Mouse (Mus musculus) left cerebral cortex, postnatal 10 days (tissue): ENCODE measurements around the gene Pla2g6. TPM values are rescaled to one million over a fixed set of nuclear protein-coding genes. Genes with fewer than 3 reads are reported as not detected.

Experiments
- DNase-seq, 2 experiments: peaks; one replicate each; pipeline ENCODE4 v3.0.0; 2021 to 2022; ENCODE audit warnings: low spot score in 2 of 2, mixed read lengths in 1 of 2; ENCODE audit errors: extremely low spot score in 1 of 2
- intact Hi-C: fragments of 180-260 bp; cut with DNase I; formaldehyde crosslinking; loops from one replicate; pipeline ENCODE4 v1.15.1; 2025
- total RNA-seq, 2 experiments: library from RNA; stranded (reverse); gene quantifications; 2 replicates each; pipeline ENCODE4 v1.2.3; 2021

Pla2g6 gene
- total RNA-seq, 2 experiments from 2014 or later: 21.9 to 22.3 TPM

DNA sequence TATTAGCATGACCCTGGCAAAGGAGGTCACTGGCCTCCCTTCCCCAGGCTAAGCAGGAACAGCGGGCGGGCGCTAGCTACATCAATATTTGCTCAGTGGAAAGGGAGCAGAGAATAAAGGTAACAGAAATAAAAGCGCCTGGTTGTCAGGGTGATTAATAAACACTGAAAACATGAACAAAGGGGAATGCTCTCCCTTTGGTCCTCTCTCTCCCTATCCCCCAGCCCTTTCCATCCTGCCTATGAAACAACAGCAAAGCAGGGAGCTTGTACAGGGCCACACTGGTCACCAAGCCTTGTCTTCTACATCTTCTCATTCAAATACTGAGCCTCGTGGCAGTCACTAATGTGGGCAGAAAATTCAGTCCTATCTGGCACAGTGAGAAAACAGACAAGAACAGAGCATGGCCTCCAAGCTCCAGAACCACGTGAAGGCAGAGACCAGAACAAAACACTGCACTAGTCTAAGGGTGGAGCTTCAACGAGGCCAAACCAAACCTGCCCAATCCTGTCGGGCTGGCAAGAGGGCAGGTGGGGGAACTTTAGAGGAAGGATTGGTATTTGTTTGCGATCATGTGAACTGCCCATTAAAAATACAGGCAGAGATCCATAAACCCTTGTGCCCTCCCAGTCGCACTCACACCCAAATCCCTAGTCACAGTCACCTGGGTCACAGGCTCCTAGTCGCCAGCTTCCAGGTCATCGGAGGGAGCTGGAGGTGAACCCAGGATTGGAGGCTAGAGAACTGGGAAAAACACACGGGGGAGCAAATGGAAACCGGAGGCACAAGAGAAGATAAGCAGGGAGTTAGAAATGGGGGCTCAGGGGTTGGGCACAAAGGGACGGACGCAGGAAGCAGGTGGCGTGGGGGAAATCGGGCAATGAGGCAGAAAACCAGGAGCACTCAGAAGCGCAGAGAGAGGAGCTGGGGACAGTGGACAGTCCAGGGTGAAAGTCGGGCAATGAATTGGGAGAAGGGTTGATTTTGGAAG is 924 bp downstream of the Pla2g6 start:
- DNase-seq: no peak
- intact Hi-C loops: no loop called here

DNA sequence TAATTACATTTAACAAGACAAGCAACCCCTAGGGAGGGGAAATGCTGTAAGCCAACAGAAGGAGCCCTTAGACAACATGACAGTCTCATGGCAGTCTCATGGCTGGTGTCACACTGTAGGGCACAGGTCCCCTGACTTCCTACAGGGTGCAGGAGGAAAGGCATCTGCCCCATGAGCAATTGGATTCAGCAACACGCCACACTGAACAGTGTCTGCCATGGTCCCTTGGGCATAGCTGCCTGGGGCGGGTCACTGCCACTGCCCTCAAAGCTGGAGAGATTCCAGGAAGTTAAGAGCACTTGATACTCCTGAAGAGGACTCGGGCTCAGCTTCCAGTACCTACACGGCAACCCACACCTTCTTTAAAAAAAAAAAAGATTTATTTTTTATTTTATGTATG is 1.9 kb downstream of the Pla2g6 start:
- DNase-seq: no peak
- intact Hi-C loops: no loop called here

DNA sequence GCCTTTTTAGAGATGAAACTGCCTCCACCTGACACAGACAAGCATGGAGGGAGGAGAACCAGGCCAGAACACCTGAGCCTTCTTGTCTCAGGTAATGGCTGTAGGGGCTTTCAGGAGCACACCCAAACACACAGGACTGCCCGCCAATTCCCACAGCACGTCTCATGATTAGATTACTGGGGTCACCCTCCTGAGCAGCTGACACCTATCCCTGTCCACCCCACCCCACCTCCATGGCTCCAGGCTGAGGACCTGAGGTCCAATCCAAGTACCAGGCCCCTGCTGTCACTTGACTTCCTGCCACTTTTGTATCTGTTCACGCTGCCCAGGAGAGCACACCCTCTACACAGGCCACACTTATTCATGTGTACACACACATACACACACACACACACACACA is 2.4 kb downstream of the Pla2g6 start:
- DNase-seq: no peak
- intact Hi-C loops: no loop called here

DNA sequence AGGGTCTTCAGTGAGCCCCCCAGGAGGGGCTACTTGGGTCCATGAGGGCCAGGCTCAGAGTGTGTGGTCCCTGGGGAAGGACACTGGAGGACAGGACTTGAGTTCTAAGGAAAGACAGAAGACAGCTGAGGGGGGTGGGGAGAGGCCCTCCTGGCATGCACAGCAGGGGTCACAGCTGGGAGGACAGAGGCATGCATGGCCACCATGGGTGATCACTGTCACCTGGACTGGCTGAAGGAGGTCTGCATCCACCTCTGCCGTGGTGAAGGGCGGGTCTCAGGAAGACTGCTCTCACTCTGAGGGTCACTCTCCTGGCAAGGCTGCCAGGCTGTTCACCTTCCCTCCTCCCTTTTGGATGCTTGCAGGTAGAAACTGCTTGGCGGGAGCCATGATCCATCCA is 3.8 kb downstream of the Pla2g6 start:
- DNase-seq: no peak

DNA sequence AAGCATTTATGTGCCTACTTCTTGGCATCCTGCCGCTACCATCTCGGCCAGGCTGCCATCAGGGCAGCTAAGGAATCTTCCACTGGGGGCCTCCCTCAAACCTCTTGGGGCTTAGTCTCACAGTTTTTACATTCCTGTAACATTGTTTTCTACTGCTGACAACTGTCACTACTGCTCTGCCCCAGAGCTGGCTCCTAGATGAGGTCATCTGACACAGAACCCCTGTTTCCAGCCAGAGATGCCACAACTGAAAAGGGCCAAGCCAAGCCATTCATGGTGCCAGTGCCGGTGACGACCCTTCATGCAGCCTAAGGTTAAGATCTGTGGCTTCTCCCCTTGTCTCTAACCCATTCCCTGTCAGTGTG is 4.4 kb downstream of the Pla2g6 start:
- DNase-seq: no peak
- intact Hi-C loops: no loop called here

More for the DNA sequence above, 3.8 kb downstream of the Pla2g6 start:
- intact Hi-C loops: no loop called here

DNA sequence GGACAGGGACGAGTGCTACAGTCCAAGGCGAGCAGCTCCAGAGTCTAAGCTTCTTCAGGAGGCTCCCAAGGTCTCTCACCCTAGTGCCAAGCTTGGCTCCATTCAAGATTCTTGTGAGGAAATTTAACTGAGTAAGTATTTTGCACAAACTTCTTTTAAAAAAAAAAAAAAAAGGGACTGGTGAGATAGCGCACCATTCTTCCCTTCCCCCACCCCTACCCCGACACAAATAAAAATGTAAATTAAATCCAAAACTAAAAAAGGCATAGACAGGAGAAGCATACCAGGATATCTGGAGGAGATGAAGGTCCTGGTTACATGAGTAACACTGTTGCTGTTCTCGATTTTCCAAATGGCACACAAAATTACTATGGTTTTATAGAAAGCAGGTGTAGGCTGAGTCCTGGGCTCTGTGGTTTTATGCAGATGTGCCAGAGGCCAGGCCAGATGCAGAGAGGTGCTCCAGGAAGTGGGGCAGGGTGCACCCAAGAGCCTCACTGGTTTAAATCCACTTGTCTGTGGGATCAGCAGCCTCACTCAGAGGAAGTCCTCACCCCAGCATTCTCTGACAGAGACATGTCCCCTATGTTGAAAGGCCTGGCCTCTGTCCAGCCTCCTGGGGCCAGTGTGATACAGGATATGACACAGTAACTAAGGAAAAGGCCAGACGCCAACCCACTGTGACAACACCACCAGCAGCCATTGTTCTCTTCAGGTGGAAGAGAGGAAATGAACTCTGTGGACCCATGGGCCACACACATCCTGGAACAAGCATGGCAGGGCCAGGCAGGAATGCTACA is 5.0 kb downstream of the Pla2g6 start:
- intact Hi-C loops: no loop called here
- peak; percentile 34 to 92 for DNase-seq

DNA sequence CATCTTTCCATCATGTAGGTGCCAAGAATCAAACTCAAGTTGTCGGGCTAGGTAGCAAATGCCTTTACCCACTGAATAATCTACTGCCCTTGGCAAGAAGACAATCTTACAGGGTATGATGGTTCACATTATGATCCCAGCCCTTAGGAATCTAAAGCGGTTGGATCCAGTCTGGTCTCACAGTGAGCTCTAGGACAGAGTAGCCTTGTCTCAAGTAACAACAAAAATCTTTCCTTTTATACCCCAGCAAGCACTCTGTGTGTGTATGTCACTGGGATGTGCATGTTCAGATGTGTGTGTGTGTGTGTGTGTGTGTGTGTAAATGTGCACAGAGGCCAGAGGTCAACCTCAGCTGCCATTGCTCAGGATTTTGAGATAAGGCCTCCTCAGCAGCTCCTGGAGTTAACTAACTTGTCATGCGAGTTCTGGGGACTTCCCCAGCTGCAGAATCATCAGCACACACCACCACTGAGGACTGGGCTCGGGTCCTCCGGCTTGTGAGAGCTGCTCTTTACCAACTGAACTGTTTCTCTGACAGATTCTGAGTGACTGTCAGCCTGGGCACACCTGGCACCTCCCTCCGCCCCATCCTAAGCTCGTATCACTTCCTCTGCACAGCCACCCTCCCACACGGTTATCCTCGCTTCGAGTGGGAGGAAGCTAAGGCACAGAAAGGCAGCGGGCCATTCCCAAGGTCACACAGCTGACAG is 5.8 kb downstream of the Pla2g6 start:
- intact Hi-C loops: no loop called here
- DNase-seq: no peak

DNA sequence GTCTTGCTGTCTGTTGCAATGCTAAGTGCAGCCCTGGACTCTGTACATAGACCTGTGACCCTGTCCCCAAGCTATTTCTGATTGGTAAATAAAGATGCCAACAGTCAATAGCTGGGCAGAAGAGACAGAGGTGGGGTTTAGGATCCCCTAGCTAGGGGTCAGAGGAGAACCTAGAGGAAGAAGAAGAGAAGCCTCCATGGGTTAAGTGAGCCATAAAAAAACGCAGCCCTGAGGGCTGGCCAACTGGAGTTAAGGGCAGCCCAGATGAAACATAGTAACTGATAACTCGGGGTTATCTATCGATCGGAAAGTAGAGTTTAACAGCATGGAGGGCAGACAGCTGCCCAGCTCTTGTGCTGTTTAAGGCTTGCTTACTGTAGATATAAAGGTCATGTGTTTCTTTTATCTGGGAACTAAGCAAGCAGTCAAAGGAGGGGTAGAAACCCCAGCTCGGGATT is 6.4 kb downstream of the Pla2g6 start:
- intact Hi-C loops: no loop called here
- DNase-seq: no peak

DNA sequence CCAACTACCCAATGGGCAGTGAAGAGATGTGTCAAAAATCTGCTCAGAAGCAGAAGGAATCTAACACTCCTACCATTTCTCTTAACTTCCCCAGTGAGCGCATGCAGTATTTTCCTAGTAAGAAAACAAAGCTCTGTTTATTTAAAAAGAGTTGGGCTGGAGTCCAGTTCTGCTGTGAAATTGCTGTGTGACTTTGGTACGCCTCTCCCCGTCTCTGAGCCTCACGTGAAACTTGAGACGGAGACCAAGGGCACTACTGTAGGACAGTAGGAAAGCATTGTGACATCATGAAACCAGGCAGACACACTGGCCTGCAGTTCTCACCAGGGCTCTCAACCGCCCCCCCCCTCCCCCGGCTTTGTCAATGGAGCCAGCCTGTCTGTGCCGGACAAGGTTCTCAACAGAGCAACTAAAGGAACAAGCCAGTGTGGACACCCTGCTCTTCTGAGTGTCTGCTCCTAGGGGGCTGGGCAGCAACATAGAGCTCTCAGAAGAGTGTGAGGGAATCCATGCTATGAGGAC is 14.3 kb downstream of the Pla2g6 start:
- DNase-seq: no peak
- intact Hi-C loops: no loop called here

DNA sequence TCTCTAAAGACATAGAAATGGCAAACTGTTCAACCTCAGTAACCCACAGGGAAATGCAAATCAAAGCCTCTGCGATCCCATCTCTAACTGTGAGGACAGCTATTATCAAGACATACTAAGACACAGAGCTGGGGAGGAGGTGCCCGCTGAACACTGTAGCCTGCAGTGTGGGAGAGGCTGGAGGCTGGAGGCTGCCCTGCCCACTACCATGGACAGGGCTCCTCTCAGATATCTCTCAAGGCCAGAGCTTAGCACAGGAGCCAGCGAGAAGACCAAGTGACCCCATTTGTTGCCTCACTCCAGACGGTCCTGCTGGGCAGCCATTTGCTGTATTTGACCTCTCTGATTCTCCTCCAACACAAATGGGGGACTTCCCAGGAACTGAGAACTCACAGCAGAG is 20.3 kb downstream of the Pla2g6 start:
- intact Hi-C loops: no loop called here

DNA sequence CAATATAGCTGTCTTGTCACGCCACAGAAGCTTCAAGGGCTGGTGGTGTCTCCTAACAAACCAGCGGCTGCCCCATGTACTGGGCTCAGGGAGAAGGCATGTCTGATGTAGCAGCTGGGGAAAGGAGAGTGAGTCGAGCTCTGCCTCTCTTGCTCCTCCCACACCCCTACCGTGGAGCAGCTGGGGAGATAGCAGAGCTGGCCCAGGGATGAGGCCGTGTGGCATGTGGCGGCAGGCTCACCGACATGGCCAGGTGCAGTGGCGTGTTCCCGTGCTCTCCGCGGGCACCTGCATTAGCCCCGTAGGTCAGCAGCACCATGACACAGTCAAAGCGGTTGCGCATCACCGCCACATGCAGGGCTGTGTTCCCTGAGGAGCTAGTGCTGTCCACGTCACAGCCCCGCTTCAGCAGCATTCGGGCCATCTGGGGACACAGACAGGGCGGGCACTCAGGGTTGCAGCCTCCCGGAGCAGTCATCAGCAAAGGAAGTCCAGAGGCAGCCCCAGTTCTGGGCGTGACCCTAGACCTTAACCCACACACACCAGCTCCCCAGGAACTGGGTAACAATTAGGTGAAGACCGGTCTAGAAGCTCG is 22.1 kb downstream of the Pla2g6 start:
- DNase-seq: no peak
- intact Hi-C loops: no loop called here

More for the DNA sequence above, 20.3 kb downstream of the Pla2g6 start:
- DNase-seq: no peak

DNA sequence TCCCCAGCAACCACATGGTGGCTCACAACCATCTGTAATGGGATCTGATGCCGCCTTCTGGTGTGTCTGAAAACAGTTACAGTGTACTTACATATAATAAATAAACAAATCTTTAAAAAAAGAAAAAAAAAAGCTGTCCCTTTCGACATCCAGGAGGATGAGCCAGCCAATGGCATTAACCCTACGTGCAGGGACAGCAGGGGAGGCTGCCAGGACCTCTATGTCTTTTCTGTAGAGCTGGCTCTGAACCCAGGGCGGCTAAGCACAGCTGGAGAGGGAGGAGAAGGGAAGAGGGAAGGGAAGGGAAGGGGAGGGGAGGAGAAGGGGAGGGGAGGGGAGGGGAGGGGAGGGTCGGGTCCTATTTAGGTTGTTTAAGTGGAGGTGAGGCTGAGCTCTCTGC is 23.4 kb downstream of the Pla2g6 start:
- DNase-seq: no peak
- intact Hi-C loops: no loop called here

DNA sequence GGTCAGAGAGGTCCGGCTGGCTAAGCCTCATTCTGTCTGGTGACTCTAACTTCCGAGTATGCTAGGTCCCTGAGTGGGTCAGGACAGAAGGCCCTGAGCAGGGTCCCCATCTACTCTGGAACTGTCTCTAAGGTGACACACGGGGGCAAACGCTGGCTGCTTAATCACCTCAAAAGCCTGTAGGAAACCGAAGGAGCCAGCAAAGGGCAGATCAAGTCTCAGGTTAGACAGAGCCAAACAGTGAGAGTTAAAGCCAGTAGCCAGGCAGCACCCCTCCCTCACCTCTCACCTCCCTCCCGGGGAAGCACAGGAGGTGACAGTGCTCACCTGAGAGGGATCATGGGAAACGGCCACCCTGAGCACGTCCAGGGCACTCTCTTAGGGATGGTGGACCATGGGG is 24.5 kb downstream of the Pla2g6 start:
- no peak for DNase-seq
- intact Hi-C loops: no loop called here

DNA sequence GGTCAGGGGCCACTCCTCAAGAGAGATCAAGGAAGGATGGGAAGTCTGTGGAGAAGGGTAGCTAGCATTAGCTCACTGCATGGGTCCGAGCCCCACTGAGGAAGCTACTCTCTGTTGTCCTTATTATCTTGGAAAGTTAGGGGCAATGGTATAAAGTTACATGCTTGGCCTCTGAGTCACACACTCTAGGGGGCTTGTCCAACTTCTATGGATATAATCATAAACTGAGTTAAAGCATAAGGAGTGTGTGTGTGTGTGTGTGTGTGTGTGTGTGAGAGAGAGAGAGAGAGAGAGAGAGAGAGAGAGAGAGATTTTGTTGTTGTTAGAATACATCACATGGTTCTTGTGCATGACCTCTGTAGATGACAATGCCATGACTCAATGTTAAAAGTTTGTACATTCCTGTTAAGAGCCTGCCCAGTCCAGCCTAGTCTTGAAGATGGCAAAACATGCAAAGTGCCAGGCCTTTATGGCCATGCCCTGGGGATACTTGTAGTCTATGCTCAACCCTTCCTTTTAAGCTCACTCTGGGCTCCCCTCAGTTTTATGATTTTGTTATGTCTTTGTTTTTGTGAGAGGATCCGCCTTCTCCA is 28.5 kb downstream of the Pla2g6 start:
- intact Hi-C loops: no loop called here
- DNase-seq: no peak

DNA sequence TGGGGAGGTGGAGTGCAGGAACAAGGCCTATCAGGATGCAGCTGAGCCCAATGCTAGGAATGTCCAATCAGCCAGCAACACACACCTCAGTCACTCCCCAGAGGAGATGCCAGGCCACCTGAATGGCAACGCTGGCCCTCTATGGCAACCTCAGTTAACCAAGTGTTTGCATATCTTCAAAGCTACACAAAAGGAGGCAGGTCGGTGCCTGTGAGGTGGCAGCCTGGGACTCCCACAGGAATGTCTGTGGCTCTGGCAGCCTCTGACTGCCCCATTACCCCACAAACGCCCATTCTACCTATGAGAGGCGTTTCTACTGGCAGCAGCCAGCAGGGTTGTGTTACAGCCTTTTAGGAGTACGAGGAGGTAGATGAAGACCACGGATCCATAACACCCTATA is 29.6 kb downstream of the Pla2g6 start:
- no peak for DNase-seq
- intact Hi-C loops: no loop called here

DNA sequence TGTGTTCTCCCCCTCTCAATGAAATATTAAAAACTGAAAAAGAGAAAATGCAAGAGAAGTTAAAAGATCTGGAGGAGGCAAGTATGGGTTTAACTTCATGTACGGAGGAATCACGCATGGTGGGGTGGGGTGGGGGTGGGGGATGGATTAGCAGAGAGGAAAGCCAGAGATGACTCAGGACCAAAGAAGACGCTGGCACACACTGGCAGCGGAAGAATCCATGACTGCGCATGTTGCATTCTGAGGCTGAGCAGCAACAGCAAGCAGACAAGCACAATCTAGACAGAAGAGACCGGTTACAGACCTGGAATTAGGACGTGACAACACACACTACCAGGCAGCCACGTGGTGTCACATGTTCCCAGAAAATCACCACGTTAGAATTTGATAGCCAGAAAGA is 35.4 kb downstream of the Pla2g6 start:
- no peak for DNase-seq
- intact Hi-C loops: no loop called here

DNA sequence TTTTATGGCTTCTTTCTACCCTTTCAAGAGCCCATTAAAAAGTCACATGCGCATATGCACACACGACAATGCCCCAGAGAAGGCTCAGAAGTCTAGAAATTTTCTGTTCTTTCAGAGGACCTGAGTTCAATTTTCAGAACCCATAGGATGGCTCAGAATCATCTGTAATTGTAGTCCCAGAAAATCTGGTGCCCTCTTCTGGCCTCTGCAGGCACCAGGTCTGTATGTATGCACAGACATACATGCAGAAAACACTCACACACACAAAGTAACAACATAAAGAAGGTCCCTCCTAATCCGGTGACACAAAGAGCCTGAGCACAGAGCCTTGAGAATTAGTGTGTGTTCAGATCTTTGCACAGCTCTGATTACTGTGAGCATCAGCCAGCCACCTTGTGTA is 37.9 kb downstream of the Pla2g6 start:
- intact Hi-C loops: no loop called here

DNA sequence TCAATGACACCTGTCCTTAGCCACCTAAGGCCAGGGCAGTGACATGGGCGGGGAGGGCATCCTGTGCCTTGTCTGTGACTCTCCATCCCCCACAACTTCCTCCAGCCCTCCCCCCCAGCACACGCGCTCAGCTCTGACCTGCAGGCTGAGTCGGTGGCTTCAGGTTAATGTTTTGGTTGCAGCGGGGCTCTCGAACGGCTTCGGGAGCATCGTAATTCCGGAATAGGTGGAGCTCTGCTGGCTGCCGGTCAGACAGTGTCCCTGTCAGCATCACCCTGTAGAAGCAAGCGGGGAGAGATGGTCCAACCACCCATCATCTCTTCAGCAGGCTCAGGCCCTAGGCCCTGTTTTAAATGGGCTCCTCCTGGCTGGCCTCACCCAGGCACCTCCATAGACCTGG is 38.7 kb downstream of the Pla2g6 start:
- intact Hi-C loops: no loop called here
- DNase-seq: no peak

More for the DNA sequence above, 37.9 kb downstream of the Pla2g6 start:
- no peak for DNase-seq
